Mouse (Mus musculus): ENCODE data around the gene Unc119. TPM values are rescaled to one million over a fixed set of nuclear protein-coding genes. Genes with fewer than 3 reads are reported as not detected.

The Unc119 gene
- 27.4 and 29.4 TPM in 2 replicates for polyA plus RNA-seq (2015; fragmentation: Nextera tagmentation; extraction: Ambion mirVana)

GRCm38 (mm10) chr11:78343381-78344327 is at the start of gene Unc119:
TSS of gene Unc119 (plus strand) at chr11:78343482.
- Histone ChIP-seq H3K4me1 (replicated peaks) (peaks cover 63% of the 10 kb centered on the region), H3K27me3 (no peaks in the 10 kb centered on the region), H3K36me3 (replicated peaks) (peaks cover 31% of the 10 kb centered on the region), H3K4me3 (replicated peaks) (peak within 1 kb of the TSS; percentile 84), H3K27ac (replicated peaks) (peak within 1 kb of the TSS; percentile 89), H3K9me3 (replicated peaks) (no peaks in the 10 kb centered on the region), H3K4me2 (peak within 1 kb of the TSS; percentile 100), H3K9ac (peak within 1 kb of the TSS; percentile 84)
- peak; percentile 51 for ATAC-seq (ENCODE audit: insufficient read depth)
- 1% methylated on average over 60 of the region's 66 CpGs for WGBS (ENCODE audit: insufficient replicate concordance)

GRCm38 (mm10) chr11:78294585-78294984 is 48.7 kb upstream of the Unc119 start:
- H3K27ac ChIP-seq (replicated peaks) = no peak overlapping the region
- 73% methylated on average over 6 of the region's 6 CpGs for WGBS (ENCODE audit: insufficient replicate concordance)
- no peak overlapping the region for H3K4me2 ChIP-seq
- H3K4me3 ChIP-seq (replicated peaks) = no peak overlapping the region
- H3K36me3 ChIP-seq (replicated peaks) = peaks cover 25% of the 10 kb centered on the region
- no peaks in the 10 kb centered on the region for H3K9me3 ChIP-seq (replicated peaks)
- H3K27me3 ChIP-seq = no peaks in the 10 kb centered on the region
- no peaks in the 10 kb centered on the region for H3K4me1 ChIP-seq (replicated peaks)
- ATAC-seq (ENCODE audit: insufficient read depth) = no peak
- no peak overlapping the region for H3K9ac ChIP-seq

DNA sequence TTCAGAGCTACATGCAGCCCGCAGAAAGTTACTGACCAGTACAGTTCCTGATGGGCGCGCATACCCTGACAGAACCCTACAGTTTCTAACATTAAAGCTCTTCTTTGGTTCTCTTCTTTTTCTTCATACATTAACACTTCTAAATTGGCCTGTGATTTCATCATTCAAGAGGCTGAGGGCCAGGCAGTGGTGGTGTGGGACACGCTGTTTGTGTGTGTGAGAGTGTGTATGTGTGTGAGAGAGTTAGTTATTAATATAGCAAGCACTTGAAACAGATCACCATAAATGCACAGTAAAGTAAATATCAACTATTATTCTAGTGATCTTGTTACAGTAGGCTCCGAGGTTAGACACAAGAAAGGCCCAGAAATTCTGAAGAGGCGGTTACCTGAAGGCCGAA is 42.4 kb upstream of the Unc119 start:
- Histone ChIP-seq H3K4me1 (replicated peaks) (peaks cover 35% of the 10 kb centered on the region), H3K9me3 (replicated peaks) (no peaks in the 10 kb centered on the region), H3K4me3 (replicated peaks) (peak overlapping the region; percentile 90), H3K27ac (replicated peaks) (peak overlapping the region; percentile 85), H3K36me3 (replicated peaks) (peaks cover 29% of the 10 kb centered on the region), H3K4me2 (peak overlapping the region; percentile 78), H3K9ac (peak overlapping the region; percentile 86), H3K27me3 (no peaks in the 10 kb centered on the region)
- peak; percentile 5; the same call in 1 of the 2 replicates for ATAC-seq (ENCODE audit: insufficient read depth)
- 73% methylated on average over 7 of the region's 7 CpGs for WGBS (ENCODE audit: insufficient replicate concordance)

GRCm38 (mm10) chr11:78301357-78302084 is 41.8 kb upstream of the Unc119 start, which contains the start of gene Spag5:
TSS of gene Spag5 (plus strand) at chr11:78301529.
- Histone ChIP-seq H3K36me3 (replicated peaks) (peaks cover 35% of the 10 kb centered on the region), H3K4me3 (replicated peaks) (peak within 1 kb of the TSS; percentile 90), H3K9me3 (replicated peaks) (no peaks in the 10 kb centered on the region), H3K9ac (peak within 1 kb of the TSS; percentile 86), H3K27ac (replicated peaks) (peak within 1 kb of the TSS; percentile 85), H3K4me1 (replicated peaks) (peaks cover 40% of the 10 kb centered on the region), H3K27me3 (no peaks in the 10 kb centered on the region), H3K4me2 (peak within 1 kb of the TSS; percentile 78)
- ATAC-seq (ENCODE audit: insufficient read depth) = peak; percentile 98
- WGBS (ENCODE audit: insufficient replicate concordance) = under 1% methylated on average over 49 of the region's 49 CpGs

DNA sequence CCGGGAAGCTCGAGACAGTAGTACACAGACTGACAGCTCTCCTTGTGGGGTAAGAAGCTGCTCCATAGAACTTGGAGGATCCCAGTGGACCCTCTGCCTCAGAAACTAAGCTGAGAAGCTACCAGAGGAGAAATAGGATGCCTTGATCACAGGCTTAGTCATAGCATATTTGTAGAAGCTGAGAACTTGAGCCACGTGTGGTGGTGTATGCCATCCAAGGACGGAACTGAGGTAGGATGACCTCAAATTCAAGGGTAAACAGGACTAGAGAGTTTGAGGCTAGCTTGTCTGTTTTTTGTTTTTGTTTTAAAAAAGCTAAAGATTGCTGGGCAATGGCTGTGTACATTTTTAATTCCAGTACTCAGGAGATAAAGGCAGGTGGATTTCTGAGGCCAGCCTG is 38.0 kb upstream of the Unc119 start:
- H3K4me1 ChIP-seq (replicated peaks) = peaks cover 51% of the 10 kb centered on the region
- peak overlapping the region; percentile 43 for H3K4me2 ChIP-seq
- no peaks in the 10 kb centered on the region for H3K27me3 ChIP-seq
- WGBS (ENCODE audit: insufficient replicate concordance) = 83% methylated on average over 4 of the region's 4 CpGs
- no peak overlapping the region for H3K27ac ChIP-seq (replicated peaks)
- H3K36me3 ChIP-seq (replicated peaks) = peaks cover 71% of the 10 kb centered on the region
- no peaks in the 10 kb centered on the region for H3K9me3 ChIP-seq (replicated peaks)
- ATAC-seq (ENCODE audit: insufficient read depth) = no peak
- no peak overlapping the region for H3K9ac ChIP-seq
- H3K4me3 ChIP-seq (replicated peaks) = peak overlapping the region; percentile 23

- ATAC-seq (ENCODE audit: insufficient read depth) = no peak
- no peak overlapping the region for H3K4me2 ChIP-seq
- H3K36me3 ChIP-seq (replicated peaks) = peaks cover 97% of the 10 kb centered on the region
- H3K27ac ChIP-seq (replicated peaks) = no peak overlapping the region
- H3K27me3 ChIP-seq = no peaks in the 10 kb centered on the region
- H3K9me3 ChIP-seq (replicated peaks) = no peaks in the 10 kb centered on the region
- no peak overlapping the region for H3K9ac ChIP-seq
- 92% methylated on average over 8 of the region's 8 CpGs for WGBS (ENCODE audit: insufficient replicate concordance)
- no peak overlapping the region for H3K4me3 ChIP-seq (replicated peaks)
- H3K4me1 ChIP-seq (replicated peaks) = peaks cover 16% of the 10 kb centered on the region
These were observed 32.3 kb upstream of the Unc119 start for GRCm38 (mm10) chr11:78310861-78311511.

DNA sequence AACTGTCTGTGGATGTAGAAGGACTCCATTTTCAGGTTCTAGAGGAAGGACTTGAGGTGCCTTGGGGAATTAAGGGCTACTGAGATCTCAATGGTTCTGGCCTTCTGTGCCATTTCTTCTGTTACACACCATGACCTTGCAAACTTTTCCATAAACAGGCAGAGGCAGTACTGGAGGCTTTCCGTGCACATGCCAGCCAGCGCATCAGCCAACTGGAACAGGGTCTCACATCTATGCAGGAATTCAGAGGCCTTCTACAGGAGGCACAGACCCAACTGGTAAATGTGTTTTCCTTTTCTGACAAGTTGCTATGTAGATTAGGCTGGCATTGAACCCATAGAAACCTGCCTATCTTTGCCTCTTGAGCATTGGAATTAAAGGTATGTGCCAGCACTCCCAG is 29.6 kb upstream of the Unc119 start:
- H3K27me3 ChIP-seq = no peaks in the 10 kb centered on the region
- H3K9me3 ChIP-seq (replicated peaks) = no peaks in the 10 kb centered on the region
- WGBS (ENCODE audit: insufficient replicate concordance) = 91% methylated on average over 2 of the region's 2 CpGs
- H3K27ac ChIP-seq (replicated peaks) = no peak overlapping the region
- no peak overlapping the region for H3K4me3 ChIP-seq (replicated peaks)
- H3K9ac ChIP-seq = no peak overlapping the region
- no peak overlapping the region for H3K4me2 ChIP-seq
- peaks cover 98% of the 10 kb centered on the region for H3K36me3 ChIP-seq (replicated peaks)
- ATAC-seq (ENCODE audit: insufficient read depth) = no peak
- no peaks in the 10 kb centered on the region for H3K4me1 ChIP-seq (replicated peaks)

DNA sequence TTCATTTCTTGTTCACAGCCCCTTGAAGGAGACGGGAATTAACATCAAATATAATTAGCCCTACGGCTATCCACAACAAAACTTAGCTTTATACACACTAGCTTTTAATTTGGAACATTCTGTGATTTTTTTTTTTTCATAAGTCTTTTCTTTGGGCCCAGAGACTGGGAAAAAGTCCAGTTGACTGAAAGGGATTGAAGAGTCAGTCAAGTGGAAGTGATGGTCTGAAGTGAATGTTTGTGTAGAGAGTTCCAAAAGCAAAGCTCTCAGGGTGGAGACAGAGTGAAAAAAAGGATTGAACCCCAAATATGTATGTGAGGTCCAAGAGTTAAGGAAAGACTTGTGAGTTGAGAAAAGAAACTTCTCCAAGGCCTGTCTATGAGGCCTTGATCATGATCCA is 24.9 kb upstream of the Unc119 start:
- Histone ChIP-seq H3K4me3 (replicated peaks) (no peak overlapping the region), H3K9me3 (replicated peaks) (no peaks in the 10 kb centered on the region), H3K36me3 (replicated peaks) (peaks cover 95% of the 10 kb centered on the region), H3K4me2 (no peak overlapping the region), H3K4me1 (replicated peaks) (peaks cover 11% of the 10 kb centered on the region), H3K27ac (replicated peaks) (no peak overlapping the region), H3K9ac (no peak overlapping the region), H3K27me3 (no peaks in the 10 kb centered on the region)
- 83% methylated on average over 2 of the region's 2 CpGs for WGBS (ENCODE audit: insufficient replicate concordance)
- ATAC-seq (ENCODE audit: insufficient read depth) = no peak

GRCm38 (mm10) chr11:78322076-78322831 is 21.0 kb upstream of the Unc119 start:
- Histone ChIP-seq H3K27ac (replicated peaks) (peak overlapping the region; percentile 15; the same call in 1 of the 2 replicates), H3K4me3 (replicated peaks) (no peak overlapping the region), H3K4me2 (no peak overlapping the region), H3K27me3 (no peaks in the 10 kb centered on the region), H3K9ac (no peak overlapping the region), H3K9me3 (replicated peaks) (no peaks in the 10 kb centered on the region), H3K36me3 (replicated peaks) (peaks cover 56% of the 10 kb centered on the region), H3K4me1 (replicated peaks) (peaks cover 16% of the 10 kb centered on the region)
- ATAC-seq (ENCODE audit: insufficient read depth) = peak; percentile 14; the same call in 1 of the 2 replicates
- WGBS (ENCODE audit: insufficient replicate concordance) = 82% methylated on average over 2 of the region's 2 CpGs

- Histone ChIP-seq H3K4me3 (replicated peaks) (peak within 1 kb of the TSS; percentile 28), H3K9ac (no peak within 1 kb of the TSS), H3K4me1 (replicated peaks) (peaks cover 16% of the 10 kb centered on the region), H3K27me3 (no peaks in the 10 kb centered on the region), H3K36me3 (replicated peaks) (peaks cover 50% of the 10 kb centered on the region), H3K4me2 (peak within 1 kb of the TSS; percentile 55), H3K9me3 (replicated peaks) (no peaks in the 10 kb centered on the region), H3K27ac (replicated peaks) (peak within 1 kb of the TSS; percentile 64)
- WGBS (ENCODE audit: insufficient replicate concordance) = 5% methylated on average over 15 of the region's 15 CpGs
- peak; percentile 94 for ATAC-seq (ENCODE audit: insufficient read depth)
These were observed 20.4 kb upstream of the Unc119 start, which contains the start of gene Aldoc for GRCm38 (mm10) chr11:78322860-78323259. TSS of gene Aldoc (plus strand) at chr11:78322968.

Data from liver, embryonic 15.5 days (tissue).